Mouse (Mus musculus): ENCODE data around the gene Grap2. TPM values are rescaled to one million over a fixed set of nuclear protein-coding genes. Genes with fewer than 3 reads are reported as not detected.

The Grap2 gene
- polyA plus RNA-seq, 1 experiment, result under 0.01 TPM

GRCm38 (mm10) chr15:80683990-80684389, 111.6 kb downstream of the Grap2 start:
- no peaks in the 10 kb centered on the region for H3K79me2 ChIP-seq (ENCODE audit: control insufficient read depth, insufficient read depth)
- peaks cover 31% of the 10 kb centered on the region for H3K27me3 ChIP-seq (ENCODE audit: control insufficient read depth, insufficient read depth, insufficient read length)
- H3ac ChIP-seq (ENCODE audit: control insufficient read depth, insufficient read length, low read depth), result no peak overlapping the region
- H3K79me3 ChIP-seq (ENCODE audit: low read depth), result no peaks in the 10 kb centered on the region
- TF ChIP-seq USF1 (IDR thresholded peaks at IDR 0.05; ENCODE audit: low read depth) (no peak), MYOG (IDR thresholded peaks at IDR 0.05; ENCODE audit: control insufficient read depth, extremely low read depth, insufficient read length) (no peak), MAX (IDR thresholded peaks at IDR 0.05) (no peak), MYOD1 (IDR thresholded peaks at IDR 0.05; ENCODE audit: control insufficient read depth, insufficient read length, low read depth) (no peak), CTCF (IDR thresholded peaks at IDR 0.05; ENCODE audit: control insufficient read depth, insufficient read depth, insufficient read length) (no peak), CEBPB (IDR thresholded peaks at IDR 0.05; ENCODE audit: low read depth) (no peak), FOSL1 (IDR thresholded peaks at IDR 0.05; ENCODE audit: insufficient read depth, low read length, poor library complexity, severe bottlenecking) (no peak)
- no peaks in the 10 kb centered on the region for H3K36me3 ChIP-seq (ENCODE audit: control insufficient read depth, insufficient read depth)
- no peak overlapping the region for H3K4me3 ChIP-seq (ENCODE audit: insufficient read depth, poor library complexity, severe bottlenecking)

DNA sequence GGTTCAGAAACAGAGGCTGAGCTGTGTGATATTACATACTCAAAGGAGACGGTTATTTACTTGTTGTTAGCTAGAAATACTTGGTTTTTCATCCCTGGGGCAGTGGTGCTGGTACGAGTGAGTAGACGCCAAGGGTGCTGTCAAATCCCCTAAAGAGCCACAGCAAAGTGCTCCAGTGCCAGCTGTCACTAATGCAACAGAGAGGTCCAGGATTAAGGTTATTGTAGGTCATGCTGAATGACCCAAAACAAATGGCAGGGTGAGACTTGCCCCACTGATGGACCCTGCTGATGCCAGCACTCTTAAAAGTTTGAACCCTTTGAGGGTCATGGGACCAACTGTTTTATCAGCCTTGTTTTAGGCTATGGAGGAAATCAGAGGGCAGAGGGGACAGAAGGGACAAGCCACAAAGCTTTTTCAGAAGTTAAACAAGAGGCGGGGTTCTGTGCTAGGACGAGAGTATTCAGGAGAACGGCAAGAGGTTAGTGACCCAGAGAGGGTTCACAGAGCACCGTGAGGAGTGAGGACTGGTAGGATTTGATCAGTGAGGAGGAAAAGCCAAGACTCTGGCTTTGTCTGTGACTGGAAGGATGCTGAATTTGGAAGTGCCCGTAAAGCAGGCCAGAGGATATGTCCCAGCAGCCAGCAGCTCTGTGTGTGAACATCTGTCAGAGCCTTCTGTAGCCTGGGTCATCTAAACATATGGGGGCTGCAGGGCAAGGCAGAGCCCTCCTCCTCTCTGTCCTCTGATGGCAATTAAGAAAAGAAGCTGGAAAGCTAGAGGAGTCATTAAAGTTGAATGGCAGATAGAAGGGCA, 112.6 kb downstream of the Grap2 start:
- Histone ChIP-seq H3K79me3 (ENCODE audit: low read depth) (no peaks in the 10 kb centered on the region), H3K4me3 (ENCODE audit: insufficient read depth, poor library complexity, severe bottlenecking) (no peak overlapping the region), H3K79me2 (ENCODE audit: control insufficient read depth, insufficient read depth) (no peaks in the 10 kb centered on the region), H3ac (ENCODE audit: control insufficient read depth, insufficient read length, low read depth) (no peak overlapping the region), H3K36me3 (ENCODE audit: control insufficient read depth, insufficient read depth) (no peaks in the 10 kb centered on the region), H3K27me3 (ENCODE audit: control insufficient read depth, insufficient read depth, insufficient read length) (peaks cover 31% of the 10 kb centered on the region)
- TF ChIP-seq MYOD1 (IDR thresholded peaks at IDR 0.05; ENCODE audit: control insufficient read depth, insufficient read length, low read depth), result no peak
- TF ChIP-seq CEBPB (IDR thresholded peaks at IDR 0.05; ENCODE audit: low read depth), result no peak
- TF ChIP-seq MYOG (IDR thresholded peaks at IDR 0.05; ENCODE audit: control insufficient read depth, extremely low read depth, insufficient read length), result no peak
- TF ChIP-seq USF1 (IDR thresholded peaks at IDR 0.05; ENCODE audit: low read depth), result no peak
- no peak for TF ChIP-seq CTCF (IDR thresholded peaks at IDR 0.05; ENCODE audit: control insufficient read depth, insufficient read depth, insufficient read length)
- TF ChIP-seq FOSL1 (IDR thresholded peaks at IDR 0.05; ENCODE audit: insufficient read depth, low read length, poor library complexity, severe bottlenecking), result no peak
- TF ChIP-seq MAX (IDR thresholded peaks at IDR 0.05), result no peak

DNA sequence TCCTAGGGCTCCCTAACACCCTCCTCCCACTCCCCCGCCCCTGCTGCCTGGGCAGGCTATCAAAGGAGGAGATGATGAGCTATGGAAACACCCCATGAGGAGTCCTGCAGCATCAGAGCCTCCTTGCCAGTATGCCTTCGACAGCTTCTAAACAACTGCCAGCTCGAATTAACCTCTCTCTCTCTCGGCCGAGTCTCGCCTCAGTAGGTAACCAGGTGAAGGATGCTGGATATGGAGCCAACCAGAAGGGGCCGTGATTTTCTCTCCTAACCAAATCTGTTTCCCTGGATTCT, 113.2 kb downstream of the Grap2 start:
- H3K27me3 ChIP-seq (ENCODE audit: control insufficient read depth, insufficient read depth, insufficient read length), result peaks cover 31% of the 10 kb centered on the region
- H3K4me3 ChIP-seq (ENCODE audit: insufficient read depth, poor library complexity, severe bottlenecking), result no peak overlapping the region
- no peaks in the 10 kb centered on the region for H3K79me3 ChIP-seq (ENCODE audit: low read depth)
- no peaks in the 10 kb centered on the region for H3K36me3 ChIP-seq (ENCODE audit: control insufficient read depth, insufficient read depth)
- H3K79me2 ChIP-seq (ENCODE audit: control insufficient read depth, insufficient read depth), result no peaks in the 10 kb centered on the region
- no peak overlapping the region for H3ac ChIP-seq (ENCODE audit: control insufficient read depth, insufficient read length, low read depth)
- TF ChIP-seq USF1 (IDR thresholded peaks at IDR 0.05; ENCODE audit: low read depth) (no peak), CEBPB (IDR thresholded peaks at IDR 0.05; ENCODE audit: low read depth) (no peak), FOSL1 (IDR thresholded peaks at IDR 0.05; ENCODE audit: insufficient read depth, low read length, poor library complexity, severe bottlenecking) (no peak), CTCF (IDR thresholded peaks at IDR 0.05; ENCODE audit: control insufficient read depth, insufficient read depth, insufficient read length) (no peak), MAX (IDR thresholded peaks at IDR 0.05) (no peak), MYOD1 (IDR thresholded peaks at IDR 0.05; ENCODE audit: control insufficient read depth, insufficient read length, low read depth) (no peak), MYOG (IDR thresholded peaks at IDR 0.05; ENCODE audit: control insufficient read depth, extremely low read depth, insufficient read length) (no peak)

DNA sequence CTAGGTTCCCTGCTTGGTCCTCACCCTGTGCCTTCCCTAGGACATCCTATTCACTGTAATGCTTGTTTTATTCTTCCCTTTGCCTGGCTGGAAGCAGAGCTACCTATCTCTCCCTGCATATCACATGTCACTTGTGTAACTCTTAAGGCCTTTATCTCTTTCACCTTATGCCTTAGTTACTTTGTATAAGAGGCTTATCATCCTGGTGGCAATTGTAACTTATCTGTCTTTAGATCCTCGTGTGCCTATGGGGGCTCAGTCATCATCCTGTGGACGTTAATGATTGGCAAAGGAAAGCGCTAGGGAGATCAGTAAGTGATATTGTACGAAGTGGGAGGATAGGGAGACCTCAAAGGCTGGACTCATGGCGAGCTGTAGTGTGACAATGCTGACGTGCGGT, 116.1 kb downstream of the Grap2 start:
- H3ac ChIP-seq (ENCODE audit: control insufficient read depth, insufficient read length, low read depth), result no peak overlapping the region
- TF ChIP-seq MAX (IDR thresholded peaks at IDR 0.05), result no peak
- TF ChIP-seq MYOG (IDR thresholded peaks at IDR 0.05; ENCODE audit: control insufficient read depth, extremely low read depth, insufficient read length), result no peak
- no peak for TF ChIP-seq CTCF (IDR thresholded peaks at IDR 0.05; ENCODE audit: control insufficient read depth, insufficient read depth, insufficient read length)
- no peak for TF ChIP-seq CEBPB (IDR thresholded peaks at IDR 0.05; ENCODE audit: low read depth)
- H3K27me3 ChIP-seq (ENCODE audit: control insufficient read depth, insufficient read depth, insufficient read length), result peaks cover 42% of the 10 kb centered on the region
- no peaks in the 10 kb centered on the region for H3K79me3 ChIP-seq (ENCODE audit: low read depth)
- no peaks in the 10 kb centered on the region for H3K79me2 ChIP-seq (ENCODE audit: control insufficient read depth, insufficient read depth)
- H3K4me3 ChIP-seq (ENCODE audit: insufficient read depth, poor library complexity, severe bottlenecking), result no peak overlapping the region
- H3K36me3 ChIP-seq (ENCODE audit: control insufficient read depth, insufficient read depth), result no peaks in the 10 kb centered on the region

- no peaks in the 10 kb centered on the region for H3K36me3 ChIP-seq (ENCODE audit: control insufficient read depth, insufficient read depth)
These were observed 121.1 kb downstream of the Grap2 start for GRCm38 (mm10) chr15:80693492-80693891.

More at GRCm38 (mm10) chr15:80693492-80693891, 121.1 kb downstream of the Grap2 start:
- H3K4me3 ChIP-seq (ENCODE audit: insufficient read depth, poor library complexity, severe bottlenecking), result no peak overlapping the region
- TF ChIP-seq MAX (IDR thresholded peaks at IDR 0.05) (no peak), MYOD1 (IDR thresholded peaks at IDR 0.05; ENCODE audit: control insufficient read depth, insufficient read length, low read depth) (no peak), FOSL1 (IDR thresholded peaks at IDR 0.05; ENCODE audit: insufficient read depth, low read length, poor library complexity, severe bottlenecking) (no peak), CEBPB (IDR thresholded peaks at IDR 0.05; ENCODE audit: low read depth) (no peak), USF1 (IDR thresholded peaks at IDR 0.05; ENCODE audit: low read depth) (no peak), MYOG (IDR thresholded peaks at IDR 0.05; ENCODE audit: control insufficient read depth, extremely low read depth, insufficient read length) (no peak), CTCF (IDR thresholded peaks at IDR 0.05; ENCODE audit: control insufficient read depth, insufficient read depth, insufficient read length) (no peak)
- no peaks in the 10 kb centered on the region for H3K79me3 ChIP-seq (ENCODE audit: low read depth)
- H3ac ChIP-seq (ENCODE audit: control insufficient read depth, insufficient read length, low read depth), result no peak overlapping the region
- no peaks in the 10 kb centered on the region for H3K79me2 ChIP-seq (ENCODE audit: control insufficient read depth, insufficient read depth)
- H3K27me3 ChIP-seq (ENCODE audit: control insufficient read depth, insufficient read depth, insufficient read length), result peaks cover 38% of the 10 kb centered on the region
